Mouse (Mus musculus) mature B cell (primary cell): ENCODE measurements around the gene Lrrc27.

ENCODE experiments used
- in situ Hi-C: fragments of 300-500 bp; cut with MboI; formaldehyde crosslinking; loops from 2 replicates; pipeline ENCODE4 v1.14.3; 2019

The Lrrc27 gene

GRCm38 (mm10) chr7:139272639-139273396 lies 60.0 kb downstream of the Lrrc27 start:
- in situ Hi-C loops, result no loop called here

- in situ Hi-C loops, result no loop called here
These were observed 60.6 kb downstream of the Lrrc27 start for GRCm38 (mm10) chr7:139273397-139273719.

- in situ Hi-C loops, result no loop called here
These were observed 62.8 kb downstream of the Lrrc27 start for GRCm38 (mm10) chr7:139275586-139275985.

- in situ Hi-C loops, result no loop called here
These were observed 63.4 kb downstream of the Lrrc27 start for GRCm38 (mm10) chr7:139276150-139276549.

GRCm38 (mm10) chr7:139277536-139277935 lies 64.7 kb downstream of the Lrrc27 start:
- in situ Hi-C loops, result no loop called here

- in situ Hi-C loops, result no loop called here
These were observed 66.8 kb downstream of the Lrrc27 start for GRCm38 (mm10) chr7:139279571-139279970.

GRCm38 (mm10) chr7:139280044-139280443 lies 67.3 kb downstream of the Lrrc27 start:
- in situ Hi-C loops, result no loop called here

GRCm38 (mm10) chr7:139281195-139281594 lies 68.4 kb downstream of the Lrrc27 start:
- in situ Hi-C loops, result no loop called here

GRCm38 (mm10) chr7:139282037-139282436 lies 69.2 kb downstream of the Lrrc27 start:
- in situ Hi-C loops, result no loop called here

- in situ Hi-C loops, result no loop called here
These were observed 72.6 kb downstream of the Lrrc27 start for GRCm38 (mm10) chr7:139285295-139285943.

GRCm38 (mm10) chr7:139288540-139288939 lies 75.8 kb downstream of the Lrrc27 start:
- in situ Hi-C loops, result no loop called here
